Mouse (Mus musculus): ENCODE data around the gene Tmem72.

DNA sequence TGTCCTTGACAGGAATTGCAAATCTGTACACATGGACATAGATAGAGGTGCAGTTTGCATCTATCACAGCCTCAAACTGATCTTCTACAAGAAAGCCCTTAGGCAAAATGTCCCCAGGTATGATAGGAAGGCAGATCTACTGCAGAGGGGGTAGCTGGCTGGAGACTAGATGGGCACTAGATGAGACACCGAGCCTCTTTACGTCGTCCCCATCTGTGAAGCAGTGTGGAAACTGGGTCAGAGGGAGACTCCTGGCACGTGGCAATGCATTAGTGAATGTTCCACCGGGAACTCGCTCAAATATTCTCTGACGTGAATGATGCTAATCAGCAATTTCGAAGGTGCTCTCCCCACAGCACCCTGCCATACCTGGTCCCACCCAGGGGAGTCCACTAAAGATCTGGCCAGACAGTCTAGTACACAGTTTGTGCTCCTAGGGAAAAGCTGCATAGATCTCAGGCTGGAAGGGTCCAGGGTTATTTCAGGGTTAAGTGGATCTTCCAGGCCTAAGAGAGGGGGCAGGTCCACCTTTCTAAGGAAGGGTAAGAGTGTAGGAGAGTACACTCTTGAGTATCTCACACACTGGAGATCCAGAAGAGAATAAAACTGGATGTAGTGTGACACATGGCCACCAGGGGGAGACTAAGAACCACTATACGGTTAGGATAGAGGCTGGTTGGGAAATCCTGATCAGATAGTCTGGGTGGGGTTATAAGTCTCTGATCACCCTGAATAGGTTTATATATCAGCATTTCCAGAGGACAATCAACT, 62.8 kb downstream of the Tmem72 start:
- TF ChIP-seq CTCF (IDR thresholded peaks at IDR 0.05; ENCODE audit: control insufficient read depth, insufficient read depth, insufficient replicate concordance, low read depth, low read length): no peak
- no peak for TF ChIP-seq POLR2A (IDR thresholded peaks at IDR 0.05; ENCODE audit: control insufficient read depth, low read depth, low read length)
